Mouse (Mus musculus) C2C12 (cell line): ENCODE results near the gene Sh3gl1.

ENCODE experiments used
- CTCF ChIP-seq: IDR thresholded peaks from one replicate; pipeline ENCODE4 v1.5.1; 2011; ENCODE audit not compliant: control insufficient read depth, insufficient read depth, insufficient read length
- MAX ChIP-seq: IDR thresholded peaks from one replicate; pipeline ENCODE4 v1.6.1; 2011; ENCODE audit warnings: mild to moderate bottlenecking, control low read depth
- USF1 ChIP-seq: IDR thresholded peaks from one replicate; pipeline ENCODE4 v1.6.1; 2011; ENCODE audit warnings: low read depth, mild to moderate bottlenecking, control low read depth, moderate library complexity

DNA sequence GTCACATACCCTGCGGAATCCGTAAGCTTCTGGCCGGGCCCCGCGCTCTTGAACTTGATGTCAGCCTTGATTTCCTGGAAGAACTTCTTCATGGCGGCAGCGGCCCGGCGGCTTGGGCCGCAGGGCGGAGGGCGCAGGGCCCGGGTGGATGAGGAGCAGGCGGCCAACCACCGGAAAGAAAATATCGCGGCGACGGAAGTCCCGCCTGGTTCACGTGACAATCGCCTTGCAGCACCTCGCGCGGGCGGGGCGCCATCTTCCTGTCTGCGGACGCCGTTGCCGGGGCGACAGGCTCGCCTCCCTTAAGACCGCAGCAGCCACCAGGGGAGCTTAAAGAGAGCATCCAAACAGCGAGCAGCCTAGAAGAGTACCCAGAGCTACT, 38.4 kb upstream of the Sh3gl1 start, which contains the start of gene Ubxn6:
- TF ChIP-seq CTCF (no peak), USF1 (peak; percentile 86), MAX (peak; percentile 82)
